Mouse (Mus musculus): Measurements from ENCODE around the gene Gmds.

Gmds gene

GRCm38 (mm10) chr13:31873269-31873668 lies 465.3 kb downstream of the Gmds start:
- no peak for DNase-seq (ENCODE audit: low spot score)

DNA sequence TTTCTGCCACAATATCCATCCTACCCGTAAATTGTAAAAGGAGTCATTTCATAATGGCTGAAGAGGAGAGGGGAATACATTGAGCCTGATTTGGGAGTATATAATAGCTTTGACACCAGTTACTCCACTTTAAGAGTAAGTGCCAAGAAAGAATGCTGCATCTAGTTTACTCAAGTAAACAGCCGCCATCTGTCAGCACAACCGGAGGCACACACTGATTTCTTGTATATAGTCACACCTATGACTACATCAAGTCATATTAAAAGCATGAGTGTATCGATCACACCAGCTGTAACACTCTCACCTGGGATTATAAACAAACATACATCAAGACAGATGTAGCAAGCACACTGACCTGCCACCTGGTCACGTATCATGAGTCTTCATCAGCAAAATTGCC lies 473.8 kb downstream of the Gmds start:
- DNase-seq (ENCODE audit: low spot score), result no peak

DNA sequence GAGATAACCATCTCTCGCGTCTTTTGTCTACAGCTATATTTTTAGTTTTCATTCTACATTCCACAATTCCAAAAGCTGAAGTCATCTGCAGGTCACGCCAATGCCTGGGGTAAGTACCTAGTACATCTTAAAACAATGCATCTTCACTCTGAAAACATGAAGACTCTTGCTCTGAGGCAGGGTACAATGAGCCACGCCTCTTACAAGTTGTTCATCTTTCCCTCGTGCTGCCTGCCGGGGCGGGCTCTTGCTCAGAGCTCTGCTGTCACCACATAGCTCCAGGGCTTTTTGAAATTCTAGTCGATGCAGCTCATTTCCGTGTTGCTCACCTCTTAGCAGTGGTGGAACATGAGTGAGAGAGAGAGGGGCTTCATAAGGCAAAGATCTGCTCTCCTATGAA lies 475.1 kb downstream of the Gmds start:
- no peak for DNase-seq (ENCODE audit: low spot score)

DNA sequence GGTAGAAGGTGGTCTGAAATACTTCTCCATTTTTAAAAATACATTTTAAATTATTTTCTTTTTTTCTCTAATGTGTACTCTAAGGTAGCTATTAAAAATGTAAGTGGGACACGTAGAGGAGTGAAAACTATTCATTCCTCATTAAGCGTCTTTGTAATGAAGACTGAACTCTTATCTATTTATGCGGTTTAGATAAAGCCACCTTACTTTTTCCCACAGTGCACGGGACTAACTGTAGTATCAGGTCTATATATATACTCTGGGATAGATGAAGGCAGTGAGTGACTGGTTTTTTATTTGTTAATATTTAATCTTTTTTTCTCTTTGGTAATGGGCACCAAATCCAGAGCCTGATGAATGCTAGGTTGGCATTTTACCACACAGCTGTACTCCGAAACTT lies 478.3 kb downstream of the Gmds start:
- DNase-seq (ENCODE audit: low spot score), result no peak

DNA sequence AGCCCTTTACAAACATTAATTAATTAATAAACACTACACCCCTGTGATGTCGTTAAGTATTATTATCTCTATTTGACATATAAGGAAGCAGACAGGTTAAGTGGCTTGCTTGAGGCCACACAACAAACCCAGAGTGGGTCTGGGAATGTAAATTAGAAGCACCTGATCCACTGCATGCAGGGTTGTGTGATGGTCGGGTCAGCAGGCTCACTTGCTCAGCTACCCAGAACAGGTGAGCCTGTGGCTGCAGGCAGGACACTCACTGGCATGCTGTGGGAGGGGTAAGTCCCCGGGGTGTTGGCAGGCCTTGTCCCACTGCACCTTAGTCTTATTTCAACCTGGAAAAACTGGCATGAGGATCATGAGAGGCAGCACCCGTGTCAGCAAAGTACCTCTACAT lies 484.5 kb downstream of the Gmds start:
- DNase-seq (ENCODE audit: low spot score), result no peak

DNA sequence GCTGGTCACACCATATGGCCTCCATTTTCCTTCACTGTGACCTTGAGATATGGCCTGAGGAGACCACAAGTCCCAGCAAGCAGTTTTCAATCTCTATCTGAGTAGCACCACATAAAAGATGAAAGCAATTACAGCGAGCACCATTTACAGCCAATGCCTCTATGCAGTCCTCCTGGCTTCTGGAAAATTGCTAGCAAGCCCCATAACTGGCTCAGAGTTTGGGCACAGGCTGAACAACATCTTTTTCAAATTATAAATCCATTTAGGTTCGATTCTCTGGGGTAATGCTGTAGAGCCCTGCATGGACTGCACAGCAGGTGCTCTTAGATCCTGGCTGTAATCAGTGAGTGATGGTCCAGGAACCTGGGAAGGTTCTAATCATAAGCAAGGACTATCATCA lies 485.0 kb downstream of the Gmds start:
- no peak for DNase-seq (ENCODE audit: low spot score)

- no peak for DNase-seq (ENCODE audit: low spot score)
Measured at GRCm38 (mm10) chr13:31849258-31849971, 489.1 kb downstream of the Gmds start.

GRCm38 (mm10) chr13:31835802-31836201 lies 502.7 kb downstream of the Gmds start:
- no peak for DNase-seq (ENCODE audit: low spot score)

GRCm38 (mm10) chr13:31830332-31830731 lies 508.2 kb downstream of the Gmds start:
- DNase-seq (ENCODE audit: low spot score), result no peak

GRCm38 (mm10) chr13:31828446-31828845 lies 510.1 kb downstream of the Gmds start:
- DNase-seq (ENCODE audit: low spot score), result no peak

- no peak for DNase-seq (ENCODE audit: low spot score)
Measured at GRCm38 (mm10) chr13:31827820-31828332, 510.7 kb downstream of the Gmds start.

GRCm38 (mm10) chr13:31827160-31827559 lies 511.4 kb downstream of the Gmds start:
- no peak for DNase-seq (ENCODE audit: low spot score)

GRCm38 (mm10) chr13:31825180-31825579 lies 513.4 kb downstream of the Gmds start:
- no peak for DNase-seq (ENCODE audit: low spot score)

GRCm38 (mm10) chr13:31823316-31823715 lies 515.2 kb downstream of the Gmds start:
- DNase-seq (ENCODE audit: low spot score), result no peak

GRCm38 (mm10) chr13:31821050-31821449 lies 517.5 kb downstream of the Gmds start:
- no peak for DNase-seq (ENCODE audit: low spot score)

- DNase-seq (ENCODE audit: low spot score), result no peak
Measured at GRCm38 (mm10) chr13:31820587-31821017, 517.9 kb downstream of the Gmds start.

DNA sequence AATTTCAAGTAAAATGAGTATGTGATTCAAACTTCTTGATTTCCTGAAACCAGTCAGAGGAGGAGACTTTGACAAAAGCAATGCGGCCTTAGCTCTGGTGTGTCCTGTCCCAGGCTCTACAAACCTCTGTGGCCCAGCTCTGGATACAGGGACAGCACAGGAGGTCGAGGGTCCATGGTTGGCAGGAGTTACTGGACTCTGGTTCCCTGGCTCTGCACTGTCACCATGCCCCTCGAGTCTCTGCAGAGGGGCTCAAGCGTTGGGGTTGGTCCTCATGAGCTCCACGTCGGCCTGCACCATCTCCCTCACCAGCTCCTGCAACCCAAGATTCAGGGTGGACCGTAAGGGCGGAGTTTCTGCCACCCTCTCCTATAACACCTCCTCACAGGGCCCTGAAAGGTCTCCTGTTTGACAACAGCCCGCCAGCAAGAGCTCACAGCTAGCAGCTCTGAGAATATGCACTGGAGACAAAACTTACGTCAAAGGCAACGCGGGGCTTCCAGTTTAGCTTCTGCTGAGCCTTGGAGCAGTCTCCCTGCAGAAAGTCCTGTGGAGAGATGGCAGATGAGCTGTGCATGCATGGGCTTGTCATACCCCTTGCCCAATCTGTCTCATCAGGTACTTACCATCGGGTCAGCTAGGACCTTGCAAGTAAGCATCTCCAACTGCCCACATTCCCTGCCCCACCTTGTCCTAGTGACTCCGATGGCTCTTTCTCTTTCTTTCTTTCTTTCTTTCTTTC lies 518.7 kb downstream of the Gmds start:
- DNase-seq (ENCODE audit: low spot score), result no peak

- DNase-seq (ENCODE audit: low spot score), result no peak
Measured at GRCm38 (mm10) chr13:31818337-31818736, 520.2 kb downstream of the Gmds start.

GRCm38 (mm10) chr13:31815383-31816003 lies 523.0 kb downstream of the Gmds start:
- no peak for DNase-seq (ENCODE audit: low spot score)

DNA sequence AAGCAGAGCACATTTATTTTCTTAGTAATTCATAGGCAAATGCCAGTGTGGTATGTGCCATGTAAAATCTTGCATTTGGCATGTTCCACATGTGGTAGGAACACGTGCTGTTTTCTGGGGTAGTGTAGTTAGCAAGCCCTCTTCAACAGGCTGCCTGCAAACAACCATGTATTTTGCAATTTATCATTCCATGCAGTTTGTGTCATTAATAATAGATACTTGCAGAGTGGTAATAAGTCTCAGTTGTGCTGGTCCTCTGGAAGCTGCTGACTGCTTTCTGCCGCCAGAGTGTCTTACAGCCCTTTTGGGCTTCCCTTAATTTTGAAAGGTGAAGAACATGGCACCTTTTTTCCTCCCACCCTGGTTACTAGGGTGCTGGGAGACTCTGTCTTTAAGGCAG lies 525.8 kb downstream of the Gmds start:
- DNase-seq (ENCODE audit: low spot score), result no peak

- DNase-seq (ENCODE audit: low spot score), result no peak
Measured at GRCm38 (mm10) chr13:31811542-31812021, 527.0 kb downstream of the Gmds start.

GRCm38 (mm10) chr13:31810693-31811541 lies 527.6 kb downstream of the Gmds start:
- no peak for DNase-seq (ENCODE audit: low spot score)

Data from ovary, postnatal 10 days (tissue).